Mouse (Mus musculus) layer of hippocampus, adult 8-10 months (tissue): ENCODE measurements at regions not wholly inside any gene's neighbourhood (a gene's known extent, or its start where the extent isn't known, plus 50 kb on each side); places are given as distances from the start of the nearest gene placed in this dataset.

Experiments used
- DNase-seq, 2 experiments: peaks; one replicate each; pipeline ENCODE4 v3.0.0; 2022; ENCODE audit warnings: low spot score in 2 of 2

DNA sequence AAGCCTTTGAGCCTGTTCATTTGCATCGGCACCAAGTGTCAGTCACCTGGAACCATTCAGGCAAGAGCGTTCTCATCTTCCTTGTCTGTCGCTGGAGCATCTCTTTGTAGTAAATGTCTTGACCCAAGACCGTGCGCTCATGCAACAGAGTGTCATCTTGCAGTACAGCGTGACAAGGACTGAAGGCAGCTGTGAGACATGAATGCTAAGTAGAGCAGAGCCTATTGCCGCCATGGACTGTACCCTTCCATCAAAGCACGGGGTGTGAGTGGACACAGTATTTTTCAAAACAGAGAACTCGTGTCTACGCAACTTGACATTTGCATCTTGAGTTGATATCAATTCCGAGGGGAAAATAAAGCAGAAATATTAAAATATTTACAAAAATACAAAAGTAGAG lies 287.4 kb upstream of the Gpc5 start:
- no peak for DNase-seq

DNA sequence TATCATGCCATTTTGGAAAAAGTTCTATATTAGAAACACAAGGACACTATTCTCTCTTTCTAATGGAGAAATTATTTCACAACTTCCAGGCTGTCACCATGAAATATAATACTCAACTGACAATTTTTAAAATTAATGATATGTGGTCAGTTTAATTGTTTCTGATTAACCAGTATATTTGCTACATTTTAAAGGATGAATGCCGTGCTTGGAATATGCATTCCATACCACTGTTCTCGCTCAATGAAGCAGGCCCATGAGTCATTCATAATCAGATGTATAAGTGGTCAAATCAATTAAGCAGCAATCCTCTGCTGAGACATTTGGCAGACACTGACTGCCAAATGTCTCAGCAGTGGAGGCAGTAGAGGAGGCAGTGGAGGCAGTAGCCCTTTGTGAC lies 283.4 kb upstream of the Gpc5 start:
- DNase-seq: no peak

DNA sequence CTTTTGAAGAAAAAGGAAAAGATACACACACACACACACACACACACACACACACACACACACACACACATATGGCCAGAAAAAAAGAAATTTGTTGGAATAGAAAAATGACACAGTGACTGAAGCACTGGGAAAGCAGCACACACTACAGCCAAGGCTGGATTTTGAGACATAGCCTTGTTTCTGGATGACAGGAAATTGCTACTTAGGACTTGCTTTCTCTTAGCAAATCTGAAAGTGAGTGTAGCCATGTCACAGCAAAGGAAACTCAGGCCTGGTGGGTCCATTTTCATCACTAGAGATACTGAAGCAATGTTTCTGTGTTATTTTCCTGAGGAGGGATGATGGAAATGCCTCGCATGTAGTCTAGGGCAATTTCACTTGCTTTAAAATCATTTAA lies 271.3 kb upstream of the Gpc5 start:
- no peak for DNase-seq

DNA sequence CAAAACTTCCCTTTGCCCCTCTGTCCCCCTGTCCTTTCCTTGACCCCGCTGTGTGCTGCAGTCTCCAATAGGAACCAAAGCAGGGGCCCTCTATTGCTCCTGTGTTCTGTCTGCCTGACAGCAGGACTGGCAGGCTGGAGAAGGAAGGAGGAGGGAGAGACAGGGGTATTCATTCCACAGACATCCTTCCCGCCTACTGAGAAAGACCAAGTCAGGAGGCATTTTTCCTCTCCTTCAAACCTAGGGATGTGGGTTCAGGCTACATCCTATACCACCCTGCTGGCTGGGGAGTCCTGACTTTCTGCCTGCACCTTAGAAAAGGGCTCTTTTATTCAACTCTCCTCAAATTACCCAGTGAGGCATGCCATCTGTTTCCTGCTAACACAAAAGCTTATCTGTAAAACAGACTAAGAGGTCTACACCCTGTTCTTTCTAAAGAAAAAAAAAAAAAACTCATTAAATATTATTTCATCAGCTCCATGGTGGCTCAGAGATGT lies 270.9 kb upstream of the Gpc5 start:
- no peak for DNase-seq

DNA sequence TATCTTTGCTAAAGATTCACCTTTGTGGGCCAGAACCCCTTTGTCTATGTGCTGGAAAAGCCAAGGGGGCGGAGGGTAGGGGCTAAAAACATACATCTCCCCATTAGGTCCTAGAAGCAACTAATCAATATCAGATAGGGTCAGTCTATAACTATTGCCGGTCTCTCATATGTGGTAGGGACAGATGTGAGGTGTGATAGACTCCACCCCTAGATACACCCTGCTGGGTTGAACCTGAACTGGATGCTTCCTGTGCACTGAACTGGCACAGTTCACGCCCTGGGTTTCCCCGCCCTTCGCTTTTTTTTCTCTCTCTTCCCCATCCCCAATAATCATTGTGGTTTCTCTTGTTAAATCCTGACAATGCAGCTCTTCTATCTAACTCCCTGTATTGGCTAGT lies 270.3 kb upstream of the Gpc5 start:
- DNase-seq: no peak

DNA sequence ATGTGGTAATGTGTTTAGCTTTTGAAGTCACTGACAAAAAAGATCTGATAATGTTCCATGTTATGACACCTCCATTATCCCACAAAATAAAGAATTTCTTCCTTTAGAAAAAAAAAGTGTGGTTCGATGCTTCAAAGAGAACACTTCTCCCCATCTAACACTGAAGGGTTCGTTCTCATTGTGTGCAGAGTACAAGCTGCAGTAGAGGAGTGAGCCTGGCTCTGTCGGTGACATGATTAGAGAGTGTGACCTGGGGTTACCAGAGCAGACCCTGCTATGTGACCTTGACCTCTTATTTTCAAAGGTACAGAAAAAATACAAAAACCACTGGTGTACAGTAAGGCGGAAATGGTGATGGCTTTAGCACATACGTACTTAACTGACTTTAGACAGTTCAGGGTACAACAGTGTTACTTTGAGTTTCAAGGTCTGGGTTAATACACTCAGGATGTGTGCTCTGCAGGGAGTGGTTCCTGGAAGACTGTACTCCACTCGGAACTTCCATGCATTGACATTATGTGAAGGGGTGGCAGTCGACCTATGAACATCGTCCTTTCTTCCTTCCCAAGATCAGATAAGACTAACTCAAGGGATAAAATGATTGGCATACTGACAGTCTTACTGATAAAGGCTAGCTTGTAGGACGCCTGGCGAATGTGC lies 265.2 kb upstream of the Gpc5 start:
- DNase-seq: no peak

DNA sequence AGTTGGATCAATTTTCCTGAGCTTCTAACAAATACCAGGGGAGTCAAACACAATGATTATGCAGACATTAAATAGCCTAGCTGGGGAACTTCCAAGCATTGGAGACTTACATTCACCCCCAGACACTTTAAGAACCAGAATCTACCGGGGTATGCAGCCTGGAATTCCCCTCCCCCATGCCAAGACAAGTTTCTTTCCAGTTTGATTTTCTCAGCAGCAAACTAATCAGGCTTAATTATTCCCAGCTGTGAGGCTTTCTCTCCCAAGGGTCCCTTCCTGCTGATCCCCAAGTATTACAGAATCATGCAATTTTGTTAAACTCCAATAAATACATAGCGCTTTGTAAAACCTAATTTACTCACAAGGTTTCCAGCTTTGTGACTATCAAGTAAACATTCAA lies 262.7 kb upstream of the Gpc5 start:
- DNase-seq: no peak

DNA sequence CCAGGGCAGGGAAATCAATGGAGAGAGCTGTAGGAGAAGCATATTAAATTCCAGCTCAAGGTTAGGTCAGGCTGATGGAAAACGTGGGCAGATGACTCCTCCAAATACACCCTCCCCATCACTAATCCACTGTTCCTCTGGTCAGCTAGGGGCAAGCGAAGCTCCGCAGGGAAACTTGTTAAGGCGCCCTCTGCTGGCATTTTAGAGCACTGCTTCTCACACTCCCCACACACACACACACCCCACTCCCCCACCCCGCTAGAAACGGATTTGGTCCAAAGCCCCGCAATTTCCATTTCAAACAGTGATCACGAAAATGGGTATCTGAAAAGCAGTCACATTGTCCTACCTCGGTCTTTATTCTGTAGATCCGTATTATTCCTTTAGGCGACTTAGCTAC lies 259.0 kb upstream of the Gpc5 start:
- DNase-seq: no peak

DNA sequence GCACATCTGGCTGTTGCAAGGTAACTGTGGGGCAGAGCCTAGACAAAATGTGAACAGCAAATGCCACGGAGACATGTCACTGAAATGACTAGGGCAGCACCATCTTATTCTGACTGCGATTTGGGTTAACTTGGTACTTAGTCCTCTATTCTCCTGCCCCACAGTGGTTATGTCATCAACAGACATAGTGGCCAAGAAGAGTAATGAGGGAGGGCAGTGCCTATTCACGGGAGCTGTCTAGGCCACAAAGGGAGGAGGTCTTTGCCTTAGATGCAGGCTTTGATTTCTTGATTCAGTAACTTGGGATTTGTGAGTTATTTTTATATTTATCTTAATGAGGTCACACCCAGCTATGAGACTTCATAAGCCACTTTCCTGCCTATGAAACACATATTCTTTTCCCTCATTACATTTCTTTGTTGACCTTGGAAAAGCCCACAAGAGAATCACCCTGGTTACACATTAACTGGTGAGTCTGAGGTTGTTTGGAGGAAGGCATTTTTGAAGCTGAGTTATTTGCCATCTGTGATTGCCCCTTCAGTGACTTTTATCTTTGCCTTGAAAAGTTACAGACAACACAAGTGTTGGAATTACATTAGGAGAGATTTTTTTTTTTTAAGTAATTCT lies 255.2 kb upstream of the Gpc5 start:
- DNase-seq: no peak

DNA sequence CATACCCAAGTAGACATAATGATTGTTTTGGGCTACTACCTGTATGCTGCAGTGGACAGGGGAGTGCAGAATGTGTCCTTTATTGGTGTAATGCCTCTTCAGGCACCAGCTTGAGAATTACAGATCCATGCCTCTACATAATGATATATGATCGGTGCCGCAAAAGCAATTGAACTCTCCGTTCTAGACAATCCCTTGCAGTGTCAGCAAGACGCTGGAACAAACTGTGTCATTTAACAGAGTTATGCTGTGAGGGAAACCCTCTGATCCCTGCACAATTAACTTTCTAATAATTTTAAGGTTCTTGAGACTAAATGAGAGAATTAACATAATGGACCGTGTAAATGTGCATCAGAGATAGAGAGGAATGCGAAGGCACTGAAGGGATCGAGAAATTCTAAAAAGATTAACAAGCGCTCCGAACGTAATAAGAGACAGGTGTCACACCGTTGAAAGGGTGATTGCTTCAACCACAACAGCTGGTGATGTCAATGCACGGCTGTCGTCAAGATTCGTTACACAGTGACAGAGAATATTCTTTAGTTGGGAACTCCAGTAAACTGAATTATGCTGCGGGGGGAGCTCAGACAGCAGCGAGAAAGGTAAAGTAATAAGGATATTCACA lies 254.3 kb upstream of the Gpc5 start:
- DNase-seq: no peak

DNA sequence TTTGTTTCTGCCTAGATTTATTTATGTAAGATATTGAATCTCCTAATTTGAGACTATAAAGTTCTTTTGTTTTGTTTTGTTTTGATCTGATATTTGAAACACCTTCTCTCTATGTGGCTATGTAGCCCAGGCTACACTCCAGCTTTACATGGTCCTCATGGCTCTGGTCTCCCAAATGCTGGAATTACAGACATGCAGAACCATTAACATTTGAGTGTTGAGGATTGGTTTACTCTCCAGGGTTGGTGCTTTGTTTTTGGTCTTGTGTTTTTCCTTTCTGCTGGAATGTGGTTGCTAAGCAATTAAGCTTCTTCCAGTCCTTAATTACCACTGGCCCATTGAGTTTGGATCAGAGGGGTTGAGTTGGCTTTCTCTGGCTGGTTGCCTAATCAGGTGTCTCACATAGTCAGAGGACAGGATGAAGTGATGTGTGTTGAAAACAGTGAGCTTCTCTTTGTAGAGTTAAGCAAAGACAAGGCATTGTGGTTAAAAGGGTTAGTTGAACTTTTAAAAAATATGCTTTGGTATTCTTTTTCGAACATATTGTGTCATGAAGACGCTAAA lies 252.6 kb upstream of the Gpc5 start:
- DNase-seq: no peak

DNA sequence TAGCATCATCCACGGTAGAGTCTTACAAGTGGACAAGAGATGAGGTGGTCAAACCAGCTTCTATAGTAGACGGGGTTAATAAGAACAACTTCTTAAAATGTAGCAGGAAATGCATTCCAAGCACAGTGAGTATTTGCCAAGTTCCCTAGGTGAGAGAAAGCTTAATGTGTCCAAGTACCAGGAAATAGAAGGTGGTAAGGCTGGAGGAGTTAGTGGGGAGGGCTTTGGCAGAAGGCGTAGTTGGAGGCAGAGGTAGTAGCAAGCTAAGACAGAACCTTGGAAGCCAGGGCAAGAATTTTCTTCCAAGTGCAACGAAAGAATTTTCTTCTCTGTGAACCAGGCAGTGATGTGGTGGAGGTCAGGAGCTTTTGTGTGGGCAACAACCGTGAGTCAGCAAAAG lies 251.2 kb upstream of the Gpc5 start:
- no peak for DNase-seq

DNA sequence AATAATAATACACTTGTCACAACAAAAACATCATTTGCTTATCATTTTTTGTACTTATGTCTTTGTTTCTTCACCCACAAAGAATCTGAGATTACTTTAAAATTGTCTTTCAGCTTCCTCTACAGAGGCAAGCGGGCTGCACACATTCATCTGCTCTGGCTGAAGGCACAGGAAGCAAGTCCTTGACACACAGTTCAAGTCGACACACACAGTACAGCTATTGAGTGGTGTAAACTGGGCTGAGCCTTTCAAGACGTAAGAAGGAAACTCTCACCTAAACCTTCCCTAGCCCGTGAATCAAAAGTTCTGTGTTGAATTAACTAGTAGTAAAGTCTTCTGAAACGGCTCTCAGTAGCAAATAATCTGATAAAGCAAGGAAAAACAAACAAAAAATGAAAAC lies 250.5 kb upstream of the Gpc5 start:
- DNase-seq: no peak

DNA sequence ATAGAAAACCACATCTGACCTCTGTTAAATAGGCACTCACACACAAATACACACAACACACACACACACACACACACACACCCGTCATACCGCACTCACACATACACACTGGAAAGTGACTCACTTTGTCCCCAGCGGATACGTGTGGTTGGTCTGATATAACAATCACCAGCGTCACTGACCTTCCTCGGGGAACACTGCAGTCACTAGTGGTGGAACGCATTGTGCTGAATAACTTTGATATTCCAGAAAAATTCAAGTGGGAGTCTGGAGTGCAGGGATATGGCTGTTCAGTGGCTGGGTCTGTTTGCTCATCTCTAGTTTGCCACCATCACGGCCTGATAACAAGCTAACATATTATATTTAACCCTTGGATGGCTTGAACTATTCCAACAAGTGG lies 249.7 kb upstream of the Gpc5 start:
- DNase-seq: no peak

DNA sequence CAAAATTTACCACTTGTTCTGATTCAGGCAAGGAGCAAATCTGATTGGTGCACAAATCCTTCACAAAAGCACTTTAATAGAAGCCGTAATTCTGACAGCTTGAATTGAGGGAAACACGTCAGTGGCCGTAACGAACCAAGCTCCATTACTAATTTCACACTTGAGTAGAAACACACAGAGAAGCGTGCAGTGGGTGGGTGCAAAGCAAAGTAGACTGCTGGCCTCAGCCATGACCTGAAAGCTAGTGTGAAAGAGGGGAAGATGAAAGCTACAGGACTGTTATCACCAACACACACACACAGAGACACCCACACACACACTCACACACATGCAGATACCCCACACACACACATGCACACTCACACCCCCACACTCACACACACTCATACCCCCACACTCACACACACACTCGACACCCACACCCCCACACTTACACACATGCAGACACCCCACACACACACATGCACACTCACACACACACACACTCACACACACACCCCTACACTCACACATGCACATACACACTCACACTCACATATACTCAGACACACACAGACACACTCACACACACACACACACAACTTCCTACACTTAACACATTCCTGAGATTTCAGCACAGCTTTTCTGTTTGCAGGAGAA lies 248.8 kb upstream of the Gpc5 start:
- no peak for DNase-seq

DNA sequence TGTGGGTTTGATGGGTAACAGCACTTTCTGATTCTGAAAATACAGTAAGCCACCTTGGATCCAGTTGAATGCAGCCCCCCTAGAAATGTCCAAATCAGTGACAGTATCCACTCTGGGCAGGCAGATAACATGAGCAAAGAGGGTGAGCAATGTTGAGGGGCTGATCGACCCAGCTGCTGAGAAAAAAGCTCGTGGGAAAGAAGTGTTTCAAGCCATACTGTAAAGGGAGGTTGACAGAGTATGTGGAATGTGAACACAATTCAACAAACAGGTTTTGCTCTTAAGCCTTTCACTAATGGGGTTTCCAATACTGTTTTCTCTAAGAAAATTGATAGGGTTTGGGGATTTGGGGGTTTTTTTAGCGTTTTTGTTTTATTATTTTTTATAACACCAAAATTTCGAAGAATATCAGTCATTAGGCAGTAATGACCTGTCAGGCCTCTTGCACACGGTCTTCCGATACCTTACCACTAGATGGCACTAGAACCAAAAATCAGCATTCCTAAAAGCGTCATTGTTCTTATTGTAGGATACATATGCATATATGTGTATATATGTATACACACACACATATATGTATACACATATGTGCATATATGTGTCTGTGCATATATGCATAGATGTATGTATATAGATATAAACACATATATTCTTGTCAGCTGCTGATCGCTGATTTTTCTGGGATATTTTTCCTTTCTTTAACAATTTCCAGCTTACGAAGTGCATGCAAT lies 237.5 kb upstream of the Gpc5 start:
- no peak for DNase-seq

DNA sequence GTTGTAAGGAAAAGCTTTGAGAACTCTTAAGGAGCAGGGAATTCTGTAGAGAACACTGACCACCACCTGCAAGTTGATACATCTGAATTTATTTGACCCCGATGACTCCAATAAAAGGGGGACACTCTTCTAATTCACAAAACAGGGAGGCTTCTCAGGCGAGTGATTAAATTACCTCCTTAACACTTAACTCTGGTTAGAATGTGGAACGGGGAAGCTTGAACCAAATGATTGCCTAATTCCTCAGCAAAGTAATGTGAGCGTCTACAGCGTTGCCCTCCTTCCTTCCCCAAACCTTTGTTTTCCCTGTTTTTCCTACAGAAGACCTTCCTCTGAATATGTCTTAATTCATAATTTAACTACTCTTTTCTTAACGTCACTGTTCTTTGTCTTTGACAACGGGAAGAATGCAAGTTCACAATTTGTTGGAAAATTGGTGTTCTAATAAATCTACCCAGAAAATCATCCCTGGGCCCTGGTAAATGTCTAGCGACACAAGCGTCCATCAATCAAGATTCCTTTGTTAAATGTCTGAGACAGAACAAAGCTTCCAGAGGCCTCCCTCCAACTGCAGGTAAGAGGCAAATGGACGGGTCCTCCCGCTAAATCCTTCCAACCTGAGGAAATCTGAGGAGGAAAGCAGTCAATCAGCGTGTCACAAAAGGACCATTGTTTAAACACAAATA lies 236.8 kb upstream of the Gpc5 start:
- no peak for DNase-seq

DNA sequence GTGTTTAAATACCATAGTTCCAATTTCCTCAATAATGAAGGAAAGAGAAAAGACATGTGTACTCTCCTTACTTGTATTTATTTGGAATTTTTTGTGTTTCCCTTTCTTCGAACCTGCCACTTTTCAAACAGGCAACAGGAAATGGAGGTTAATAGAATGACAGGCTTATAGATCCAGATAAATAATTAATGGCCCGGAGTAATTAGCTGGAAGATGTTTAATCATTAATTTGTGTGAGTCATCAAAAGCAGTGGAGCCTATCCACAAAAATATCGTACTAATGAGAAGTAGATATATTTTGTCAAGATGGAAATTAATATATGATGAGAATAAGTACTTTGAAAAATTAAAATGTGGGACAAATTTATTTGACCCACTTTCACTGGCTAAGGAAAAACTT lies 236.3 kb upstream of the Gpc5 start:
- DNase-seq: no peak

DNA sequence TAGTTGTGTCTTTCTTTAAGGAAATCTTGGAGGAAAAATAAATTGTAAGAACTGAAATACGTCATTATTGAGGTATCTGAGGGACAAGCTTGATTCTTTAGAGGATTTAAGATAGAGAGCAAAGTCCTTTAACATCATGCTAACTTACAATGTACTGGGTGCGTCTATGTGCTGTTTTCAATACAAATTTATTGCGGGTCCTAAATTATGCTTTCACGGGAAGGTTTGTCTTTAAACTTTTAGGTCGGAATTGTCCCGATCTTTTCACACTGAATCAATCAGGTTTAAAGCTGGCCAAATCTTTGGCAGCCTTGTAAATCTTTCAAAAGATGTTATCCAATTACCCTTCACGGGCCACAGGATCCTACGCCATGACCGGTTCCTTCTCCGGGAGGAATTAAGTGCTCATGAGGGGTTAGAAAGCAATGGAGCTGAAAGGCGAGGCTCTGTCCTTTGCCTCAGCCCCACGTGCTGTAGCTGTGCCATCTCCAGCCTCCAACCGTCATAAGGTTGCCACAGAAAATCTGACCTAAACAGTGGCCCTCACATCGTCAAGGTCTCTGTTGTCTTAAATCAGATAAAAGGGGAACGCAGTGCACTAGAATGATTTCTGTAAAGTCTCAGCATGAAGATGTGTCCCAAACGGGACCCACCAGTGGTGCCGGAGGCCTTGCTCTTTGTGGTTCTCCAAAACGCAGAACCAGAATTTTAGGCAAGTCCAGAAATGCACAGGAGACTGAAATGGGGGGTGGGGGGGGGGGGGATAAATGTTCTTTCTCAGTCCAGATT lies 235.6 kb upstream of the Gpc5 start:
- DNase-seq: no peak

DNA sequence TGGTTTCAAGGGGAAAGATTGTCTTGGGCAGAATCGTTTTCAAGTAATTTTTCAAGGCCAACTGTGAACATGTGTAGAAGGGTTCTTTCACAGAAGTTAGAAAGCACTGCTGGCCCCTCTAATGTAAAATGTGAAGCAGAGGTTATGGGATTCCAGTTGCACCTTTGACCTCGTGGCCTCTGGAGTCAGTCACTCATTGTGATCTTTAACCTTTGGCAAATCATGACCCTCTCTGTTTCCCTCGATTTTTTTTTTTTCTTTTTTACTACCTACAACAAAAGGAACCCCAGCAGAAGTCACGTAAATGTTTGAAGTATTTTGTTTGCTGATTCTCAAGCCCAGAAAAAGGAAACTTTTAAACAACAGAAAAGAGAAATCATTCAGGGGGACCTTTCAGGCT lies 234.8 kb upstream of the Gpc5 start:
- DNase-seq: no peak
